Mouse (Mus musculus) heart, postnatal 36 days (tissue): ENCODE data around the gene Spast. TPM values are rescaled to one million over a fixed set of nuclear protein-coding genes. Genes with fewer than 3 reads are reported as not detected.
A peak's percentile ranks its signal among the peaks of the same experiment; 100 is the strongest.

Experiments
- DNase-seq, 2 experiments: peaks; one replicate each; pipeline ENCODE4 v3.0.0; 2021 to 2022
- intact Hi-C: fragments of 180-260 bp; cut with DNase I; formaldehyde crosslinking; loops from one replicate; pipeline ENCODE4 v1.15.1; 2025
- total RNA-seq, 2 experiments: library from RNA; stranded (reverse); gene quantifications; 2 replicates each; pipeline ENCODE4 v1.2.3; 2021

The Spast gene
- total RNA-seq, 2 experiments from 2014 or later, result 31.6 to 33.3 TPM

GRCm38 (mm10) chr17:74414671-74415070 lies 75.9 kb downstream of the Spast start:
- DNase-seq, result no peak
- intact Hi-C loops, result no loop called here

- intact Hi-C loops, result no loop called here
- no peak for DNase-seq
These were observed 78.1 kb downstream of the Spast start for GRCm38 (mm10) chr17:74416841-74417360.

GRCm38 (mm10) chr17:74418171-74418570 lies 79.4 kb downstream of the Spast start:
- intact Hi-C loops, result no loop called here
- DNase-seq, result no peak

GRCm38 (mm10) chr17:74420656-74421055 lies 81.9 kb downstream of the Spast start:
- no peak for DNase-seq
- intact Hi-C loops, result no loop called here

GRCm38 (mm10) chr17:74424401-74425005 lies 85.7 kb downstream of the Spast start:
- intact Hi-C loops, result no loop called here
- DNase-seq, result peak in 1 of 2 experiments; percentile 17

- intact Hi-C loops, result no loop called here
These were observed 91.3 kb downstream of the Spast start for GRCm38 (mm10) chr17:74430074-74430473.

GRCm38 (mm10) chr17:74431481-74431880 lies 92.7 kb downstream of the Spast start:
- peak in 1 of 2 experiments; percentile 15 for DNase-seq
- intact Hi-C loops, result no loop called here

More at GRCm38 (mm10) chr17:74430074-74430473, 91.3 kb downstream of the Spast start:
- no peak for DNase-seq

GRCm38 (mm10) chr17:74432631-74433030 lies 93.8 kb downstream of the Spast start:
- no peak for DNase-seq
- intact Hi-C loops, result no loop called here

GRCm38 (mm10) chr17:74437762-74438161 lies 99.0 kb downstream of the Spast start:
- intact Hi-C loops, result no loop called here
- no peak for DNase-seq

- no peak for DNase-seq
- intact Hi-C loops, result no loop called here
These were observed 101.7 kb downstream of the Spast start for GRCm38 (mm10) chr17:74440486-74440885.

Other genes starting within 250 kb of the Spast start
- gene Memo1, start 43.5 kb upstream of the Spast start, total RNA-seq, result 10 to 100 TPM; 64.4 to 72.6 TPM
- 10 to 100 TPM; 45.5 to 48.9 TPM for gene Dpy30, start 15.0 kb upstream of the Spast start, total RNA-seq
- 1 to 10 TPM; 9.3 to 9.5 TPM for gene Slc30a6, start 56.6 kb downstream of the Spast start, total RNA-seq
- gene Nlrc4, start 120.2 kb downstream of the Spast start, total RNA-seq, result under 1 TPM; 0.31 to 0.35 TPM
- gene Yipf4, start 150.5 kb downstream of the Spast start, total RNA-seq, result 10 to 100 TPM; 67.8 to 68.2 TPM
- 10 to 100 TPM; 82.2 to 82.6 TPM for gene Birc6, start 189.3 kb downstream of the Spast start, total RNA-seq